Comparison of ENCODE assay signal across 25 mouse cellular contexts in genomic region chr10:117284578-117285520, GRCm38 (mm10). TPM values are rescaled to one million over a fixed set of nuclear protein-coding genes. Genes with fewer than 3 reads are reported as not detected.
DNase-seq lines count a peak whose midpoint lies in the region; ATAC-seq lines count a peak whose summit lies in the region.
"Had no signal": no experiment of that assay in that cellular context is flagged by ENCODE, and none has a peak within 500 bp of the region (broad histone marks: within the 10 kb centered on the region; RNA-seq: fewer than 3 reads in every experiment).

No protein-coding gene starts in this region.

- ATAC-seq in heart, embryonic 15.5 days (replicated peaks; ENCODE audit: insufficient number of reproducible peaks, insufficient read depth, low FRiP score, low read depth), result 0 out of 2 replicates have a peak, but pooled peaks have one; percentile 14
- ATAC-seq in megakaryocyte progenitor cell, adult 5-6 weeks (replicated peaks; ENCODE audit: poor library complexity), result peak; percentile 74
- no peak for ATAC-seq in midbrain, embryonic 15.5 days (replicated peaks)
- ATAC-seq in kidney, embryonic 14.5 days (ENCODE audit: low FRiP score, low TSS enrichment), result no peak
- ATAC-seq: forebrain, embryonic 14.5 days; inflammation-experienced regulatory T-cells, adult 6 months had no signal

- H3K9me3 ChIP-seq in heart, embryonic 15.5 days (replicated peaks), result no peaks in the 10 kb centered on the region
- H3K9me3 ChIP-seq in midbrain, embryonic 15.5 days, result no peaks in the 10 kb centered on the region
- no peaks in the 10 kb centered on the region for H3K9me3 ChIP-seq in kidney, embryonic 14.5 days (ENCODE audit: control insufficient read depth, low read length)
- H3K9me3 ChIP-seq: hindbrain, embryonic 13.5 days; liver, embryonic 13.5 days had no signal

- H3K27ac ChIP-seq in heart, embryonic 15.5 days, result no peak overlapping the region
- H3K27ac ChIP-seq in midbrain, embryonic 15.5 days, result no peak overlapping the region
- H3K27ac ChIP-seq in kidney, embryonic 14.5 days (ENCODE audit: low read depth, low read length), result no peak overlapping the region
- H3K27ac ChIP-seq: hindbrain, embryonic 13.5 days; left cerebral cortex, adult 2 months; liver, embryonic 13.5 days had no signal

- 53% methylated on average over 10 of the region's 10 CpGs for WGBS in heart, embryonic 15.5 days
- 88% methylated on average over 10 of the region's 10 CpGs for WGBS in midbrain, embryonic 15.5 days
- 90% methylated on average over 10 of the region's 10 CpGs for WGBS in kidney, embryonic 14.5 days

- H3K36me3 ChIP-seq in heart, embryonic 15.5 days, result no peaks in the 10 kb centered on the region
- H3K36me3 ChIP-seq in midbrain, embryonic 15.5 days (replicated peaks), result no peaks in the 10 kb centered on the region
- no peaks in the 10 kb centered on the region for H3K36me3 ChIP-seq in kidney, embryonic 14.5 days (ENCODE audit: control insufficient read depth, insufficient read depth, low read length)
- H3K36me3 ChIP-seq: hindbrain, embryonic 13.5 days; liver, embryonic 13.5 days had no signal

- H3K4me2 ChIP-seq in heart, embryonic 15.5 days, result no peak overlapping the region
- no peak overlapping the region for H3K4me2 ChIP-seq in midbrain, embryonic 15.5 days
- no peak overlapping the region for H3K4me2 ChIP-seq in kidney, embryonic 14.5 days (replicated peaks; ENCODE audit: low read depth, low read length)
- H3K4me2 ChIP-seq: hindbrain, embryonic 13.5 days; liver, embryonic 13.5 days had no signal

- peaks cover 15% of the 10 kb centered on the region for H3K4me1 ChIP-seq in heart, embryonic 15.5 days (replicated peaks)
- H3K4me1 ChIP-seq in midbrain, embryonic 15.5 days, result no peaks in the 10 kb centered on the region
- H3K4me1 ChIP-seq in kidney, embryonic 14.5 days (ENCODE audit: control insufficient read depth, insufficient read depth, low read length), result no peaks in the 10 kb centered on the region
- H3K4me1 ChIP-seq: hindbrain, embryonic 13.5 days; liver, embryonic 13.5 days had no signal

- no peak for DNase-seq in heart, adult 8-10 months (ENCODE audit: low spot score)
- peak; percentile 95 for DNase-seq in adipocyte (ENCODE audit: low spot score)
- DNase-seq in brain, adult 2 months (ENCODE audit: low read depth, low spot score), result peak; percentile 12
- DNase-seq: adrenal gland, adult 2 months; cerebellum, adult 8-10 months; gastrocnemius, postnatal 25 days; kidney, adult 8-10 months; kidney, postnatal 25 days; left cerebral cortex, postnatal 4 days; liver, embryonic 13.5 days; lung, postnatal 10 days; right cerebral cortex, postnatal 4 days; thymus, postnatal 14 days had no signal

- no peaks in the 10 kb centered on the region; the same call in 1 of the 2 replicates for H3K27me3 ChIP-seq in heart, embryonic 15.5 days
- H3K27me3 ChIP-seq in midbrain, embryonic 15.5 days (replicated peaks), result no peaks in the 10 kb centered on the region
- H3K27me3 ChIP-seq in kidney, embryonic 14.5 days (ENCODE audit: control insufficient read depth, insufficient read depth, low read length), result no peaks in the 10 kb centered on the region
- H3K27me3 ChIP-seq: hindbrain, embryonic 13.5 days; liver, embryonic 13.5 days had no signal

- no peak overlapping the region for H3K9ac ChIP-seq in heart, embryonic 15.5 days
- no peak overlapping the region for H3K9ac ChIP-seq in midbrain, embryonic 15.5 days
- H3K9ac ChIP-seq in kidney, embryonic 14.5 days (ENCODE audit: low read depth, low read length), result no peak overlapping the region
- H3K9ac ChIP-seq: hindbrain, embryonic 13.5 days; liver, embryonic 13.5 days had no signal

- no peak overlapping the region for H3K4me3 ChIP-seq in heart, embryonic 15.5 days
- no peak overlapping the region for H3K4me3 ChIP-seq in midbrain, embryonic 15.5 days
- H3K4me3 ChIP-seq in kidney, embryonic 14.5 days (ENCODE audit: low read length), result no peak overlapping the region
- H3K4me3 ChIP-seq: hindbrain, embryonic 13.5 days; left cerebral cortex, adult 2 months; liver, embryonic 13.5 days had no signal

RNA-seq across cellular contexts. Expression of gene Lyz2, which starts 2.7 kb away (rescaled TPM):
- polyA plus RNA-seq in heart, embryonic 15.5 days (2015; fragmentation: Nextera tagmentation; extraction: Ambion mirVana), result 80.7 and 124 TPM in 2 replicates
- 100 to 1,000 TPM in 2 of 4 experiments, 10 to 100 TPM in 2; 93.6 to 253 (median 102) TPM for total RNA-seq in heart, adult 8-10 months (2022)
- 545 and 765 TPM in 2 replicates for total RNA-seq in megakaryocyte progenitor cell, adult 5-6 weeks (2015)
- 600 and 820 TPM in 2 replicates for total RNA-seq in megakaryocyte progenitor cell, adult 5-6 weeks (2017)
- polyA plus RNA-seq in midbrain, embryonic 15.5 days (2015; fragmentation: Nextera tagmentation; extraction: Ambion mirVana), result 27.2 and 32.0 TPM in 2 replicates
- polyA plus RNA-seq in kidney, embryonic 14.5 days (2014; fragmentation: Nextera tagmentation; extraction: Ambion mirVana), result 34.8 and 51.3 TPM in 2 replicates

RNA-seq across cellular contexts. Expression of gene Lyz1, which starts 7.8 kb away (rescaled TPM):
- 2.5 and 3.1 TPM in 2 replicates for polyA plus RNA-seq in heart, embryonic 15.5 days (2015; fragmentation: Nextera tagmentation; extraction: Ambion mirVana)
- total RNA-seq in heart, adult 8-10 months (2022), result 10 to 100 TPM in 2 of 4 experiments, 1 to 10 TPM in 2; 8.1 to 25.8 (median 9.5) TPM
- total RNA-seq in megakaryocyte progenitor cell, adult 5-6 weeks (2015), result not detected in 2 replicates
- total RNA-seq in megakaryocyte progenitor cell, adult 5-6 weeks (2017), result 0.33 TPM in 1 of 2 replicates, not detected in the other
- not detected in 2 replicates for polyA plus RNA-seq in midbrain, embryonic 15.5 days (2015; fragmentation: Nextera tagmentation; extraction: Ambion mirVana)
- polyA plus RNA-seq in kidney, embryonic 14.5 days (2014; fragmentation: Nextera tagmentation; extraction: Ambion mirVana), result not detected in 2 replicates
- polyA plus RNA-seq: embryonic facial prominence, embryonic 11.5 days; forebrain, embryonic 14.5 days; hindbrain, embryonic 13.5 days; liver, embryonic 13.5 days; neural tube, embryonic 11.5 days had no signal

RNA-seq across cellular contexts. Expression of gene 9530003J23Rik, which starts 46.3 kb away (rescaled TPM):
- polyA plus RNA-seq in heart, embryonic 15.5 days (2015; fragmentation: Nextera tagmentation; extraction: Ambion mirVana), result not detected in 2 replicates
- total RNA-seq in heart, adult 8-10 months (2022), result not detected
- total RNA-seq in megakaryocyte progenitor cell, adult 5-6 weeks (2015), result not detected in 2 replicates
- not detected in 2 replicates for total RNA-seq in megakaryocyte progenitor cell, adult 5-6 weeks (2017)
- not detected in 2 replicates for polyA plus RNA-seq in midbrain, embryonic 15.5 days (2015; fragmentation: Nextera tagmentation; extraction: Ambion mirVana)
- polyA plus RNA-seq in kidney, embryonic 14.5 days (2014; fragmentation: Nextera tagmentation; extraction: Ambion mirVana), result not detected in 2 replicates
- total RNA-seq: adrenal gland, adult 2 months; gastrocnemius, postnatal 25 days; left cerebral cortex, adult 2 months; left cerebral cortex, postnatal 4 days had no signal
- polyA plus RNA-seq: adrenal gland, adult 2 months; cortical plate, adult 2 months; embryonic facial prominence, embryonic 11.5 days; forebrain, embryonic 14.5 days; heart, postnatal 0 days; inflammation-experienced regulatory T-cells, adult 6 months; liver, embryonic 13.5 days; neural tube, embryonic 11.5 days had no signal

Comparison
In these comparisons a context has a peak if more than half of its experiments do, and no peak if none do; other contexts are left out.
1. ATAC-seq: peak in heart, embryonic 15.5 days (single experiment) and megakaryocyte progenitor cell, adult 5-6 weeks (single experiment); none in midbrain, embryonic 15.5 days (single experiment) and kidney, embryonic 14.5 days (single experiment).